Mouse (Mus musculus): ENCODE measurements around the gene Zdhhc7.

DNA sequence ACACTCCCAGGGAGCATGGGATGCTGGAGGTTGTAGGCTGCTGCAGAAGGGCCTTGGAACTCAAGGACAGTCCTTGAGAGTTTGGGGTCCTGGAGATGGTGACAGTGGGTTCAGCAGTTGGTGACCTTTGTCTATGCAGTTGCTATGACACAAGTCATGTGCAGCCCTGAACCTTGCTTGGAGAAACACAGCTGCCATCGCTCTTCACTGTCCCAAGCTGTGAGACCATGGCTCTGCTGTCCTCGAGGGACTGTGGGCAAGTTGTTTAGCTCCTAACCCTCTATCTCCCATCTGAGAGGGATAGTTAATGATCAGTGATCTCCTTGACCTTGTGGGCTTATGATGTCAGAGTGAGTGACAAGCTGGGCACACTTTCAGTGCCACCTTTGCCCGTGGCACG lies 64.7 kb downstream of the Zdhhc7 start:
- no peak for TF ChIP-seq CTCF (IDR thresholded peaks at IDR 0.05; ENCODE audit: borderline replicate concordance, extremely low read depth, insufficient read depth, insufficient read length)
- TF ChIP-seq POLR2A (IDR thresholded peaks at IDR 0.05; ENCODE audit: borderline replicate concordance, extremely low read depth, insufficient read depth, insufficient read length, poor library complexity, severe bottlenecking) = no peak

All from brain, embryonic 14.5 days (tissue).